Mouse (Mus musculus): ENCODE measurements around the gene Gm128. TPM values are rescaled to one million over a fixed set of nuclear protein-coding genes. Genes with fewer than 3 reads are reported as not detected.
A peak's percentile ranks its signal among the peaks of the same experiment; 100 is the strongest.

Gm128 gene
- polyA plus RNA-seq, 1 experiment from 2014 or later: 1.3 TPM

DNA sequence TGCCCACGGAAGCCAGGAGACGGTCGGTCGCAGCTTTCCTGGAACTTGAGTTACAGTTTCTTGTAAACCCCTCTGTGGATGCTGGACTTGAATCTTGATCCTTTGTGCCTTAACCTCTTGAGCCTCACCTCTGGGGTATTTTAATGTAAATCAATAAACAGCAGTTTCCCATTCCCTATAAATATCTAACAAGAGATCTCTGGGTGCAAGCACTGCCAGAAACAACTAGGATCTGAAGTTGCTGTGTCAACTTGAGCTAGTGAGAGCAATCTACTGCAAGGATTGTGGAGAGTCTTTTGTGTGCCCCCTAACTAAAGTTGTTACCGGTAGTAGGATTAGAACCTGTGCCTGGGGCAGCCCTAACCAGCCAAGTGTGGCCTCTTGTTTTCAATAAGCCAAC is 44.0 kb upstream of the Gm128 start:
- ATAC-seq (replicated peaks; ENCODE audit: low FRiP score, low read depth) (no peak), DNase-seq (ENCODE audit: low spot score) (no peak)
- H3K4me1 ChIP-seq (replicated peaks; ENCODE audit: insufficient read depth, low read length): peaks cover 20% of the 10 kb centered on the region
- peaks cover 17% of the 10 kb centered on the region; the same call in 1 of the 2 replicates for H3K36me3 ChIP-seq (ENCODE audit: insufficient read depth, low read length)
- H3K9me3 ChIP-seq (replicated peaks; ENCODE audit: low read length): no peaks in the 10 kb centered on the region
- no peak overlapping the region for H3K4me3 ChIP-seq (replicated peaks; ENCODE audit: low read depth, low read length)
- WGBS: 85% methylated on average over 5 of the region's 5 CpGs
- no peaks in the 10 kb centered on the region for H3K27me3 ChIP-seq (ENCODE audit: insufficient read depth, low read length)
- H3K9ac ChIP-seq (ENCODE audit: low read depth, low read length): peak overlapping the region; percentile 37; the same call in 1 of the 2 replicates
- H3K27ac ChIP-seq: peak overlapping the region; percentile 64
- H3K4me2 ChIP-seq (ENCODE audit: low read length): peak overlapping the region; percentile 75; the same call in 1 of the 2 replicates
- no peak for TF ChIP-seq CTCF (IDR thresholded peaks at IDR 0.05; ENCODE audit: low read depth)

DNA sequence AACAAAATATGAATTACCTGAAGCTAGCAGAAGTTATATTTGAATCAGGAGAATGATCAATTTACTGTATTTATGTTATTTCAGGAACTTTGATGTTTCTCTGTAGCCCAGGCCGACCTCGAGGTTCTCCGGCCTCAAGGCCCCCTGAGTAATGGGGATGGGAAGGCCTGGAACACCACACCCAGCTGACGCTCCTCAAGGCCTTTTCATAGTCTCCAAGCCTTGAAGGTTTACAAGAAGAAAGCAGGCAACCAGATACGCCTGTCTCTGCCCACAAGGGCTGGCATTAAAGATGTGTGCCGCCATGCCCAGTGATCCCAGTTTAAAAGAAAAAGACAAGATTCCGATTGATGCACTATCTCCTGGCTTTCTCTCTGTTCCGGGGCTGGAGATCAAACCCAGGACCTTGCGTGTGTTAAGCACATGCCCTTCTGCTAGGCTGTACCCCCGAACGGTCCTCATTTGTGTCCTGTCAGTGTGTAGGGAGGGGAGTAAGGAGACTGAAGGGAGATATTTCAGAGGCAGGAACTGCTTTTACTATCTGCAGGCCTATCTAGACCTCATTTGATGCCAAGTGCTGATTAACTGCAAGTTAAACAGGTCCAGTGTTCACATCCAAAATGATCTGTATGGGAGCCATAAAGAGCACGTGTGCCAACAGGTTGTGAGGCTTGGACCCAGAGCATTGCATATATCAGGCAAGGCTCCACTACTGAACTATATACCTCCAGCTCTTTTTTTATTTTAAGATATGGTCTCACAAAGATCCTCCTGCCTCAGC is 43.3 kb upstream of the Gm128 start:
- no peak for ATAC-seq (replicated peaks; ENCODE audit: low FRiP score, low read depth)
- H3K4me1 ChIP-seq (replicated peaks; ENCODE audit: insufficient read depth, low read length): peaks cover 20% of the 10 kb centered on the region
- H3K27ac ChIP-seq: no peak overlapping the region
- peak overlapping the region; percentile 58; the same call in 1 of the 2 replicates for H3K4me3 ChIP-seq (replicated peaks; ENCODE audit: low read depth, low read length)
- no peak overlapping the region for H3K9ac ChIP-seq (ENCODE audit: low read depth, low read length)
- H3K27me3 ChIP-seq (ENCODE audit: insufficient read depth, low read length): no peaks in the 10 kb centered on the region
- WGBS: 82% methylated on average over 12 of the region's 12 CpGs
- no peak for TF ChIP-seq CTCF (IDR thresholded peaks at IDR 0.05; ENCODE audit: low read depth)
- no peak for DNase-seq (ENCODE audit: low spot score)
- peaks cover 16% of the 10 kb centered on the region; the same call in 1 of the 2 replicates for H3K36me3 ChIP-seq (ENCODE audit: insufficient read depth, low read length)
- H3K4me2 ChIP-seq (ENCODE audit: low read length): peak overlapping the region; percentile 75
- H3K9me3 ChIP-seq (replicated peaks; ENCODE audit: low read length): no peaks in the 10 kb centered on the region

- Histone ChIP-seq H3K27me3 (ENCODE audit: insufficient read depth, low read length) (no peaks in the 10 kb centered on the region), H3K4me2 (ENCODE audit: low read length) (peak overlapping the region; percentile 75), H3K27ac (peak overlapping the region; percentile 97), H3K9ac (ENCODE audit: low read depth, low read length) (peak overlapping the region; percentile 77), H3K4me3 (replicated peaks; ENCODE audit: low read depth, low read length) (peak overlapping the region; percentile 58), H3K36me3 (ENCODE audit: insufficient read depth, low read length) (peaks cover 15% of the 10 kb centered on the region; the same call in 1 of the 2 replicates), H3K4me1 (replicated peaks; ENCODE audit: insufficient read depth, low read length) (peaks cover 20% of the 10 kb centered on the region), H3K9me3 (replicated peaks; ENCODE audit: low read length) (no peaks in the 10 kb centered on the region)
- no peak for DNase-seq (ENCODE audit: low spot score)
- TF ChIP-seq CTCF (IDR thresholded peaks at IDR 0.05; ENCODE audit: low read depth): no peak
- 13% methylated on average over 1 of the region's 1 CpGs for whole genome bisulfite sequencing
- ATAC-seq (replicated peaks; ENCODE audit: low FRiP score, low read depth): no peak
Observed at GRCm38 (mm10) chr3:95284062-95284461, 42.7 kb upstream of the Gm128 start.

DNA sequence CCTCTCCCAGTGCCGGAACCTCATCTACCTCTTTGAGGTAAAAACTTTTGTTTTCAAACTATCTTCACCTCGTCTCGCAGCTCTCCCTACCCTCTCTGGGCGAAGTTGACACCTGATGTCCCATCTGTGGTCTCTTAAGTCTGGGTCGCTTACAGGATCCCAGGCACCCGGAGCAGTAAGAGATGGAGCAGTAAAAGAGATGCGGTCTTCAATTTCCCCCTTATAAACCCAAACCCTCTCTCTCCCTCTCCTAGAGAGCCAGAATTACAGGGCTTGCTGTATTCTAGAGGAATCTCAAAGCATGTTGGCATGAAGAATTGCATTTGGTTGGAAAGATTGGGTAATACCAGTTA is 42.2 kb upstream of the Gm128 start:
- Histone ChIP-seq H3K27me3 (ENCODE audit: insufficient read depth, low read length) (no peaks in the 10 kb centered on the region), H3K9me3 (replicated peaks; ENCODE audit: low read length) (no peaks in the 10 kb centered on the region), H3K36me3 (ENCODE audit: insufficient read depth, low read length) (peaks cover 11% of the 10 kb centered on the region; the same call in 1 of the 2 replicates), H3K4me2 (ENCODE audit: low read length) (peak overlapping the region; percentile 75), H3K4me1 (replicated peaks; ENCODE audit: insufficient read depth, low read length) (peaks cover 20% of the 10 kb centered on the region), H3K9ac (ENCODE audit: low read depth, low read length) (peak overlapping the region; percentile 77), H3K27ac (peak overlapping the region; percentile 97), H3K4me3 (replicated peaks; ENCODE audit: low read depth, low read length) (peak overlapping the region; percentile 58)
- under 1% methylated on average over 7 of the region's 7 CpGs for WGBS
- ATAC-seq (replicated peaks; ENCODE audit: low FRiP score, low read depth): no peak
- DNase-seq (ENCODE audit: low spot score): no peak
- no peak for TF ChIP-seq CTCF (IDR thresholded peaks at IDR 0.05; ENCODE audit: low read depth)

DNA sequence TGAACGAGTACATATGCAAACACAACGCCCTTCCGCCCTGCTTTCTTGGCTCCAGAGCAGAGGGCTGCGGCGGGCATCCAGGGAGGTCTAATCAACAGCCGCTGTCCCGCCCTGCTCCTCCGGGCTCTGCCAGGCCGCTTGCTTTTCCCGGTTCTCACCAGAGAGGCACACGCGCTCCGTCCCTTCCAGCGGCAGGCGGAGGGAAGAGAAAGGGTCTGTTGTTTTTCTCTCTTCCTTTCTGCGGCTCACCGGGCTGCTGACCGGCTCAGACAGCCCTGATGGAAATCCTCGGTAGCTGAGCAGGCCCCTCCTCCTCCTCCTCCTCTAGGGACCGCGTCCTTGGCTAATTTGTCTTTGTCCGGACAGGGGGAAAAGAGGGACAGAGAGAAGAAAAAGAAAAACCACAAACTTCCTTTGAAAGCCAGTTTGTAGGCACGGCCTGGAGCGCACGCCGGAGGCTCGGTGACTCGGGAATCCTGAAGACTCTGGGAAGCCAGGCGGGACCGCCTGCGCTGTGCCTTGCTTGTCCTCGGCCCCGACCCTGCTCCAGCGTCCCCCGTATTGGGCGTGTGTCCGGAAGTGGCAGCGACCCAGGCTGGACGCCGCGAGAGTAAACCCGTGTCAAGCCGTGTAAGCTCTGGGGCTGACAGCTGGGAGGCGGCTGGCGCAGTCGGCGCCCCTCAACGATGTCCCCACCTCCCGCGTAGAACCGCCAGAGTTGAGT is 41.6 kb upstream of the Gm128 start:
- no peaks in the 10 kb centered on the region for H3K27me3 ChIP-seq (ENCODE audit: insufficient read depth, low read length)
- under 1% methylated on average over 50 of the region's 51 CpGs for WGBS
- H3K4me2 ChIP-seq (ENCODE audit: low read length): peak overlapping the region; percentile 75
- H3K27ac ChIP-seq: peak overlapping the region; percentile 97
- peak overlapping the region; percentile 58 for H3K4me3 ChIP-seq (replicated peaks; ENCODE audit: low read depth, low read length)
- ATAC-seq (replicated peaks; ENCODE audit: low FRiP score, low read depth) (peak; percentile 77), DNase-seq (ENCODE audit: low spot score) (peak; percentile 95)
- peaks cover 6% of the 10 kb centered on the region; the same call in 1 of the 2 replicates for H3K36me3 ChIP-seq (ENCODE audit: insufficient read depth, low read length)
- H3K9me3 ChIP-seq (replicated peaks; ENCODE audit: low read length): no peaks in the 10 kb centered on the region
- peak; percentile 37 for TF ChIP-seq CTCF (IDR thresholded peaks at IDR 0.05; ENCODE audit: low read depth)
- H3K4me1 ChIP-seq (replicated peaks; ENCODE audit: insufficient read depth, low read length): peaks cover 20% of the 10 kb centered on the region
- peak overlapping the region; percentile 77 for H3K9ac ChIP-seq (ENCODE audit: low read depth, low read length)

GRCm38 (mm10) chr3:95282381-95282864 is 41.0 kb upstream of the Gm128 start:
- 2% methylated on average over 11 of the region's 11 CpGs for WGBS
- Histone ChIP-seq H3K27ac (peak overlapping the region; percentile 97), H3K27me3 (ENCODE audit: insufficient read depth, low read length) (no peaks in the 10 kb centered on the region), H3K9me3 (replicated peaks; ENCODE audit: low read length) (no peaks in the 10 kb centered on the region), H3K4me3 (replicated peaks; ENCODE audit: low read depth, low read length) (peak overlapping the region; percentile 58), H3K4me2 (ENCODE audit: low read length) (peak overlapping the region; percentile 75), H3K9ac (ENCODE audit: low read depth, low read length) (peak overlapping the region; percentile 77), H3K36me3 (ENCODE audit: insufficient read depth, low read length) (0 out of 2 replicates have a peak, but pooled peaks cover 3% of the 10 kb centered on the region), H3K4me1 (replicated peaks; ENCODE audit: insufficient read depth, low read length) (peaks cover 20% of the 10 kb centered on the region)
- DNase-seq (ENCODE audit: low spot score) (peak; percentile 46), ATAC-seq (replicated peaks; ENCODE audit: low FRiP score, low read depth) (no peak)
- no peak for TF ChIP-seq CTCF (IDR thresholded peaks at IDR 0.05; ENCODE audit: low read depth)
